Mouse (Mus musculus) megakaryocyte, embryonic 14.5 days (primary cell): Measurements from ENCODE around the gene Gm20388.

Experiments
- FLI1 ChIP-seq: IDR thresholded peaks from 2 replicates; pipeline ENCODE4 v1.6.1; 2012; ENCODE audit warnings: low read length, inconsistent platforms, mixed read lengths
- GATA1 ChIP-seq: IDR thresholded peaks from 3 replicates; pipeline ENCODE4 v1.6.1; 2012; ENCODE audit warnings: mixed read lengths, low read length, inconsistent platforms, borderline replicate concordance

GRCm38 (mm10) chr8:120926201-120926600 lies 1015.6 kb downstream of the Gm20388 start:
- no peak for TF ChIP-seq GATA1
- TF ChIP-seq FLI1 = no peak
